Mouse (Mus musculus) heart, embryonic 12.5 days (tissue): ENCODE measurements at regions not wholly inside any gene's neighbourhood (a gene's known extent, or its start where the extent isn't known, plus 50 kb on each side); places are given as distances from the start of the nearest gene placed in this dataset.

ENCODE experiments used
- ATAC-seq: fragments of 200-750 bp; cut with Nextera tagmentation; 2 replicates; pipeline ENCODE4 v1.8.0; 2017; ENCODE audit warnings: moderate TSS enrichment, moderate library complexity; ENCODE audit not compliant: insufficient number of reproducible peaks, low FRiP score
- H3K27ac ChIP-seq: fragments of 300-500 bp; sonication (generic); 2 replicates; pipeline ENCODE4 v1.5.1; 2016; ENCODE audit warnings: mild to moderate bottlenecking, moderate library complexity; ENCODE audit not compliant: poor library complexity, severe bottlenecking
- H3K27me3 ChIP-seq: fragments of 300-500 bp; sonication (generic); replicated peaks from 2 replicates; pipeline ENCODE4 v1.6.1; 2016; ENCODE audit warnings: mild to moderate bottlenecking, moderate library complexity
- H3K36me3 ChIP-seq: fragments of 300-500 bp; sonication (generic); 2 replicates; pipeline ENCODE4 v1.6.1; 2016; ENCODE audit warnings: mild to moderate bottlenecking, moderate library complexity
- H3K4me1 ChIP-seq: fragments of 300-500 bp; sonication (generic); replicated peaks from 2 replicates; pipeline ENCODE4 v1.6.1; 2016; ENCODE audit warnings: mild to moderate bottlenecking
- H3K4me2 ChIP-seq: fragments of 300-500 bp; sonication (generic); 2 replicates; pipeline ENCODE4 v1.6.1; 2016; ENCODE audit warnings: mild to moderate bottlenecking, moderate library complexity
- H3K4me3 ChIP-seq: fragments of 300-500 bp; sonication (generic); 2 replicates; pipeline ENCODE4 v1.5.1; 2016; ENCODE audit warnings: mild to moderate bottlenecking
- H3K9ac ChIP-seq: fragments of 300-500 bp; sonication (generic); 2 replicates; pipeline ENCODE4 v1.6.1; 2016; ENCODE audit warnings: mild to moderate bottlenecking, moderate library complexity
- H3K9me3 ChIP-seq: fragments of 300-500 bp; sonication (generic); replicated peaks from 2 replicates; pipeline ENCODE4 v1.6.1; 2016; ENCODE audit warnings: mild to moderate bottlenecking, moderate library complexity
- WGBS: fragments of 180-500 bp; shearing (Covaris S2); methylation state at CpG from one replicate; pipeline ENCODE4 v1.1.7; 2016; 5-methylcytosine and 5-hydroxymethylcytosine counted together

DNA sequence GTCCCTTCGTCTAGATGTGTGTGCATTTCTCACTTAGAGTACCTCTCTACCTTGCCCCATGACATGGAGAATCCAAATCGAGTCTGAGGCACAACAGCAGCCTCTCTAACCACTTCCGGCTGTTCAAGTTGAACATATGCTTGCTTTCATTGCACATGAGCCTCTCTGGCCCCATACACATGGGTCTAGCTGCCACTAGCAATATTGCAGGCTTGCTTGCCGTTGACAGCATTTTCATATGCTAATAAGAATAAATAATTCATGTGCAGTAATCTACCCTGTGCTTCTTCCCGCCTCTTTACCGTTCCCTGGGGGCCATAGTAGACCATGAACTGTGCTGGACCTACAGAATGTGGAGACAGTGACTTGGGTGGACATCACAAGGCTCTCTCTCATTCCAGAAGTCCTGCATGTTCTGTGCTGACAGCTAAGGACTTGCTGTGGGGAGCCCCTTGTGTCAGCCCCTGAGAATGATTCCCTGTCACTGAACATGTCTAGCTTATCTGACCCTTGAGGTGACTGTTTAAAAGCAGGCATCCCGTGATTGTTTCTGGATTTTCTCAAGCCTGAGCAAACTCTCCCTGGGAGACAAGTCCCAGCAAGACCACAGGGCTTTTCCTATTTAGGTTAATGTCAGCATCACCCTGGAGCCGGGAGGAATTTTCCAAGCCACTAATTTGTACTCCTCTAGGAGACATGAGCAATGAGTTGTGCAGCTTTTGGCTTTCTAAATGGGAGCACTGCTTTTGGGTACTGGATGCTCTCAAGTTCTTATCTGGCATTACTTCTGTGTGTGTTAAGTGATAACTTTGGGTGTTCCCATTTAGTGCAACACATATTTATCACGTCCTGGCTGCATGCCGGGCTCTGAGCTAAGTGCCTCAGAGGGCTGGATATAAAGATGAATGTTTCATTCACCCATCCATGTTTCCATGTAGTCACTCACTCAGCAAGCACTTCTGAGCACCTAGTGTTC, 713.8 kb upstream of the Castor2 start:
- H3K36me3 ChIP-seq: no peaks in the 10 kb centered on the region
- peaks cover 63% of the 10 kb centered on the region for H3K27me3 ChIP-seq
- peak; percentile 82 for ATAC-seq
- peaks cover 21% of the 10 kb centered on the region for H3K4me1 ChIP-seq
- no peak overlapping the region for H3K4me3 ChIP-seq
- 0 out of 2 replicates have a peak, but pooled peaks cover 2% of the 10 kb centered on the region for H3K9me3 ChIP-seq
- H3K4me2 ChIP-seq: 0 out of 2 replicates have a peak overlapping the region, but pooled peaks have one; percentile 17
- no peak overlapping the region for H3K9ac ChIP-seq
- peak overlapping the region; percentile 29 for H3K27ac ChIP-seq
- WGBS: 29% methylated on average over 10 of the region's 10 CpGs

DNA sequence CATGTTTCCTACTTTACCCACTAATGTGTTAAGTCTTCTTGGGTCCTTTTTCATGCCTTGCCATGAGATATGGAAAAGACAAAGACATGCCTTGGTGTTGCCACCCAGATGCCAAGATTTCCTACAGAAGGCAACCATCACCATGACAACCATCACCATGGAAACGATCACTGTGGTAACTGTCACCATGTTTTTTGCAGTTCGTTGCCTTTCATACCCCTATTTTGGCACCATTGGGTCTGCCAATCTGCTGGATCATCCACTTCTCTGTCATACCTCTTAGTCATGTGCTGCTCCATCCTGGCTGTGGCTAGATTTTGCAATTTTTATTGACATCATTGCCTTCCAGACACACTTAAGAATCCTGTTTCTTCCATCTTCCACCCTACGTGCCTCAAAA, 733.7 kb upstream of the Castor2 start:
- H3K4me1 ChIP-seq: no peaks in the 10 kb centered on the region
- no peaks in the 10 kb centered on the region for H3K27me3 ChIP-seq
- WGBS: 83% methylated on average over 3 of the region's 3 CpGs
- no peaks in the 10 kb centered on the region for H3K36me3 ChIP-seq
- H3K9ac ChIP-seq: no peak overlapping the region
- no peaks in the 10 kb centered on the region for H3K9me3 ChIP-seq
- no peak overlapping the region for H3K4me3 ChIP-seq
- ATAC-seq: no peak
- no peak overlapping the region for H3K27ac ChIP-seq
- no peak overlapping the region for H3K4me2 ChIP-seq

DNA sequence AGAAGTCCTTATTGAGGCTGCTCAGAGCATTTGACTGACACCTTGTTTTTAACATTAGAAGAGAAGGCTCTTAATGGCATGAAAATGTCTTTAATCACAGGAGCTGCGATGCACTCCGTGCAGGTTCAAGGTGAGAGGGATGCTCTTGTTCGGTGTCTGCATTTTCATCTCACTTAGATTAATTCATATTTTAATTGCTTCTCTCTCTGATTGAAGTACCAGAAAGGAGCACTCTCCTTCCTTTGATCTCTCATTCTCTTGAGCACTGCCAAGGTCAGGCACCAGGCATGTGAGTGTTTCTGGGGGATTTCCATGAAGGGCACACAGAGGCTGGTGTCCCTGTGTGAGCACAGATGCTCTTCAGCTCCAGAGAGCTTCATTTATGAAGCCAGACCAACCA, 752.0 kb upstream of the Castor2 start:
- Histone ChIP-seq H3K36me3 (no peaks in the 10 kb centered on the region), H3K4me3 (no peak overlapping the region), H3K9me3 (no peaks in the 10 kb centered on the region), H3K4me2 (no peak overlapping the region), H3K27me3 (no peaks in the 10 kb centered on the region), H3K4me1 (no peaks in the 10 kb centered on the region), H3K27ac (no peak overlapping the region), H3K9ac (no peak overlapping the region)
- ATAC-seq: no peak
- 87% methylated on average over 3 of the region's 3 CpGs for WGBS

DNA sequence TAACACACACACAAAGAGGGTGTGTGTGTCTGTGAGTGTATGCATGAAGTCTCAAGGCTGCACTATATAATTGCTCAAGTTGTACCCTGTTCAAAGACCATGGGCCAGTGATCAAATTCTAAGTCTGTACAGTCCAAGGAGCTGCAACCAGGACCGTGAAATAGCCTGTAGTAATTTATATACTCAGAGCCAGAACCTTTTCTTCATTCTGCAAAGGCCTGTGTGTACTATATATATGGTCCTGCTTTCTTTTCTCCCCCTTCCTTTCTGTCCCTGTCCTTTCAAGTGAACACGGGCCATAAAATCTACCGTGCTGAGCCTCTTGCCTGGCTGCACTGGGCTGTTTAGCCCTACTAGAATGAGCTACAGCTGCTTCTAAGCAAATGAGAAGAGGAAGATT, 757.5 kb upstream of the Castor2 start:
- 80% methylated on average over 3 of the region's 3 CpGs for WGBS
- Histone ChIP-seq H3K4me1 (no peaks in the 10 kb centered on the region), H3K36me3 (no peaks in the 10 kb centered on the region), H3K9me3 (no peaks in the 10 kb centered on the region), H3K27me3 (no peaks in the 10 kb centered on the region), H3K4me2 (no peak overlapping the region), H3K9ac (no peak overlapping the region), H3K27ac (no peak overlapping the region), H3K4me3 (no peak overlapping the region)
- no peak for ATAC-seq

DNA sequence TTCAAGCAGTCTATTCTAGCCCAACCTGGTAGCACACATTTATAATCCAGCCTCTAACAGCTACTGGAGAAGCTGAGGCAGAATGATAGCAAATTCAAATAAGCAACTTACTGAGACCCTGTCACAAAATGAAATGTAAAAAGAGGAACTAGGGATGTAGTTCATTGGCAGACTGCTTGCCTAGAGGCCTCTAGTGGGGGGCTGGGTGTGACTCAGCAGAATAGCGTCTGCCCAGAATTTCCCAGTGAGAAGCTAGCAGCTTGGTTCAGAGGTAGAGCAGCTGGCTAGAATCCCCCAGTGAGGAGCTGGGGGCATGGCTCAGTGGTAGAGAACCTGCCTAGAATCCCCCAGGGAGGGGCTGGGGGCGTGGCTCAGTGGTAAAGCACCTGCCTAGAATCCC, 777.5 kb upstream of the Auts2 start:
- H3K36me3 ChIP-seq: no peaks in the 10 kb centered on the region
- WGBS: 61% methylated on average over 2 of the region's 2 CpGs
- H3K9me3 ChIP-seq: no peaks in the 10 kb centered on the region
- H3K27me3 ChIP-seq: no peaks in the 10 kb centered on the region
- H3K9ac ChIP-seq: no peak overlapping the region
- H3K4me2 ChIP-seq: no peak overlapping the region
- H3K4me3 ChIP-seq: no peak overlapping the region
- H3K27ac ChIP-seq: no peak overlapping the region
- H3K4me1 ChIP-seq: no peaks in the 10 kb centered on the region
- no peak for ATAC-seq

DNA sequence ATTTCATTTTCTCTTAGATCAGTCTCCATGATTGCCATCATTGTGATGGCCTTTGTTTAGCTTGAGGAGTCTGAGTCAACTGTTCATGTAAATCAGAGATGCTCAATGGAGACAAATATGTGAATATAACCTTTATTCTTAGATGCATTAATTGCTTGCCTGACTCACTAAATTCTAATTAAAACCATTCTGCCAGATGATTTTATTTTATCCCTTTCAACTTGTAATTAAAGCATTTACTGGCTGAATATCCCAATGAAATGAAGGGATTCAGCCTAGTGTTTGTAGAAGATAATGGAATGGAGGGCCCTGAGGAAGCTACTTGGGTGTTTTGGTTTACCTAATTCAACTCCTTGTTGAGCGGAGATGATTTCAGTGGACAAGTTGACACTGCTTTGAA, 777.1 kb upstream of the Auts2 start:
- Histone ChIP-seq H3K27me3 (no peaks in the 10 kb centered on the region), H3K9me3 (no peaks in the 10 kb centered on the region), H3K4me2 (no peak overlapping the region), H3K36me3 (no peaks in the 10 kb centered on the region), H3K4me1 (no peaks in the 10 kb centered on the region), H3K4me3 (no peak overlapping the region), H3K9ac (no peak overlapping the region), H3K27ac (no peak overlapping the region)
- ATAC-seq: no peak
- 89% methylated on average over 1 of the region's 1 CpGs for WGBS

DNA sequence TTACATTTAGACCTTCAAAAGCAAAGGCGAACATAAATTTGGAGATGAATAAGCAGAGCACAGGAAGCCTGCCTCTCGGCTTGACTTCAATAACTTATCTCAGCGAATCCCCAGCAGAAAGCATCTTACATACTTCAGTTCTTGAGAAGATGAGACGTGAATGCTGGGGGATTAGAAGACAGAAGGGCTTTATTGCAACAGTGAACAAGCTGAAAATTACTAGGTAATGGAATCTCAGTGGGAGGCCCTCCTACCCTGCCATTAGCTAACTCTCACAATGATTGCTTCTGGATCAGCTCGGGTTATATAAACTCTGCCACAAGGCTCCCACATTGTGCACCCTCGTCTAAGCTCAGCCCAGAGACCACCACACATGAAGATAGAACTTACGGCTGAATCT, 770.9 kb upstream of the Auts2 start:
- Histone ChIP-seq H3K27me3 (0 out of 2 replicates have a peak, but pooled peaks cover 3% of the 10 kb centered on the region), H3K36me3 (no peaks in the 10 kb centered on the region), H3K9ac (no peak overlapping the region), H3K27ac (no peak overlapping the region), H3K4me1 (no peaks in the 10 kb centered on the region), H3K4me3 (no peak overlapping the region), H3K9me3 (no peaks in the 10 kb centered on the region; the same call in 1 of the 2 replicates), H3K4me2 (no peak overlapping the region)
- WGBS: 68% methylated on average over 7 of the region's 7 CpGs
- no peak for ATAC-seq

DNA sequence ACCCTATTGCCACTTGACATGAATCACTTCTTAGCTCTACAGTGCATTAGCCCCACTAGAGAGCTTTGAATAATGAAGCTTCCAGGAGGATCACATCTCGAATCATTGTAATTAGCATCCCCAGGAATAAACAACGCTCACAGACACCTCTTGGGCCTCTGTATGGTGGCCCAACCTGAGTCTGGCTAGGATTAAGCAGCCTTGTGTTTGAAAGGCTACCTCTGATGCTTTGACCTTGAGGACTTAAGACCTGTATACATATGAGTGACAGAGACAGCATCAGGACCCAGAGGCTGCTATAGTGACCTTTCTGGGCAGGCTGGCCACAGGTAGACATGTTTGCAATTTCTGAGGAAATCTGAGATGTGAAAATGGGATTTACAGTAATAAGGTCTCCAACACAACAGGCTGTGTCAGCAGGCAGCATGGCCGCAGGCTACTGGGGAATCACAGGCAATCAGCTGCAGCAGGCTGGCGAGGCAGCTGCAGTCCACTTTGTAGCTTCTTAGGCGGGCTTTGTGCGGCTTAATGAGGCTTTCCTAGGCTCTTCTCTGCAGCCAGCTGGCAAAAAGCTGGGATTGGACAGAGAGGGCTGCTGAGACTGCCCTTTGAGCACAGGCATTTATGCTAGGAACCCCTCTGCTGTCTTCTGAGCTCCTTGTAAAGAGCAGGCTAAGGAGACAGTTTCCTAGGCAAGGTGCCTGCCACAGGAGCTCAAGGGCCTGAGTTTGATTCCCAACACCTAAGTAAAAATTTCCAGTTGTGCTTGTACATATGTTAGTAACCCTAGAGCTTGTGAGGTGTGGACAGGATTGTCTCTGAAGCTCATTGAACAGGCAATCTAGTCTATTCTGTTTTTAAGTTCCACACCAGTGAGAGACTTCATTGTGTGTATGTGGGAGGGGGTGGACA, 768.1 kb upstream of the Auts2 start:
- no peak overlapping the region for H3K4me3 ChIP-seq
- no peak overlapping the region for H3K4me2 ChIP-seq
- ATAC-seq: no peak
- 0 out of 2 replicates have a peak, but pooled peaks cover 3% of the 10 kb centered on the region for H3K27me3 ChIP-seq
- no peaks in the 10 kb centered on the region; the same call in 1 of the 2 replicates for H3K9me3 ChIP-seq
- 54% methylated on average over 6 of the region's 6 CpGs for WGBS
- no peak overlapping the region for H3K9ac ChIP-seq
- H3K4me1 ChIP-seq: no peaks in the 10 kb centered on the region
- no peak overlapping the region for H3K27ac ChIP-seq
- no peaks in the 10 kb centered on the region for H3K36me3 ChIP-seq

DNA sequence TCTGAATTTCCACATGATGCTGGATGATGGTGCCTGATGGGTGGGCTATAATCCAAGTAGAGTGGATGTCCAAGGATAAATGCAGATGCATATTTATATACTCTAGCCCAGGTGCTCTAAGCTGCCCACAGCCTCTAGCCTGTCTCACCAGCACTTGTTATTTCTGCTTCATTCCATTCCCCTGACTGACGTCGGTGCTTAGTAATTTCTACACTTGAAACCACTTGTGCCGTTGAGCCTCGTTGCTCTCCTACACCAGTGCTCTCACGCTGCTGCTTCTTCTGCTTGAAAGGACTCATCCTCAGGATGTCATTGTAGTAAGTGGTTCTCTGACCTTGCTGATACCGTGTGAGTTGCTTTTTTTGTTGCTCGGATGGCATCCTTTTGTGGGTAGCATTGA, 724.7 kb upstream of the Auts2 start:
- Histone ChIP-seq H3K4me1 (peaks cover 5% of the 10 kb centered on the region), H3K4me3 (no peak overlapping the region), H3K36me3 (no peaks in the 10 kb centered on the region), H3K9ac (no peak overlapping the region), H3K27me3 (peaks cover 15% of the 10 kb centered on the region), H3K4me2 (no peak overlapping the region), H3K9me3 (no peaks in the 10 kb centered on the region), H3K27ac (no peak overlapping the region)
- WGBS: 46% methylated on average over 7 of the region's 7 CpGs
- ATAC-seq: no peak

DNA sequence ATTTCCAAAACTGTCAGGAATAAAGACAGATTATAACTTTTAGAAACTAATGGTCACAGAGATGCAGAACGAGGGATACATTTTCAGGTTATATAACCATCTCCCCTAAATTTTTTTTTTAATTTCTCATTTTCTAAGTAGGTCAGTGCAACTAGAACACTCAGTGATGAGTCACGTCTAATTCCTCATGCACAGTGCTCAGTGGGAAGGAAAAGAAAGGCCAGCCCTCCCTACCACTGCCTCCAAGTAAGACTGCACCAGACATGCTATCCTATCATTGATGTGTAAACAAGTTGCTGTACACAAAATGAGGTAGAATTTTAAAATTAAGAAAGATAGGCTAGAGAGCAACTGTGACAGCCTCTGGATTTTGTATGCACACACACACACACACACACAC, 724.2 kb upstream of the Auts2 start:
- WGBS: 76% methylated on average over 2 of the region's 2 CpGs
- H3K27me3 ChIP-seq: peaks cover 15% of the 10 kb centered on the region
- no peak overlapping the region for H3K4me3 ChIP-seq
- no peaks in the 10 kb centered on the region for H3K36me3 ChIP-seq
- no peaks in the 10 kb centered on the region for H3K9me3 ChIP-seq
- H3K9ac ChIP-seq: no peak overlapping the region
- ATAC-seq: no peak
- no peak overlapping the region for H3K4me2 ChIP-seq
- no peak overlapping the region for H3K27ac ChIP-seq
- H3K4me1 ChIP-seq: peaks cover 5% of the 10 kb centered on the region

DNA sequence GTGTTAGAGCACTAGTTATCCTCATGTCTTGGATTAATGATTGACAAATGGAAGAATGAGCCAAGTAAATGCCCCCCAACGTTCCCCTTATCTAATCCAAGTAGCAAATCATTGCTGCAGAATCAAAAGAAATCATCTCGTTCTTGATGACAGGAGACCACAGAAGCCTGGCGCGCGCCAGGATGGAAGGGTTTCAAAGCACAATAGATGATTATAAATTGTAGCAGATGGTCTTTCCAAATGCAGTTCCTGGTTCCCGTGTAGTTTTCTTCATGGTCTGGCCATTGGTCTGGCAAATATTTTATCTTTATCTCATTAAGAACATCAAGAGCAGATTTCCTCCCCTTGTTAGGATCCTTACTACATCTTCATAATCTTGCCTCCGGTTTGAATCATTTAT, 721.8 kb upstream of the Auts2 start:
- H3K27ac ChIP-seq: no peak overlapping the region
- WGBS: 74% methylated on average over 7 of the region's 7 CpGs
- no peaks in the 10 kb centered on the region for H3K27me3 ChIP-seq
- no peaks in the 10 kb centered on the region for H3K36me3 ChIP-seq
- peaks cover 5% of the 10 kb centered on the region for H3K4me1 ChIP-seq
- H3K4me2 ChIP-seq: no peak overlapping the region
- H3K4me3 ChIP-seq: no peak overlapping the region
- H3K9me3 ChIP-seq: no peaks in the 10 kb centered on the region
- ATAC-seq: no peak
- no peak overlapping the region for H3K9ac ChIP-seq
